Mouse (Mus musculus) inflammation-experienced regulatory T-cells, adult 16 weeks (primary cell): Measurements from ENCODE around the gene Papola. TPM values are rescaled to one million over a fixed set of nuclear protein-coding genes. Genes with fewer than 3 reads are reported as not detected.

ENCODE experiments used
- polyA plus RNA-seq: library from polyadenylated mRNA; unstranded; fragments of 100-300 nt; shearing (Covaris generic); gene quantifications from one replicate; pipeline ENCODE4 v1.2.1, GENCODE M21; 2017

Papola gene
- polyA plus RNA-seq, result 331 TPM

GRCm38 (mm10) chr12:105784196-105784999 lies at the start of gene Papola:
Papola (plus strand) TSS chr12:105784694.

Other genes starting within 250 kb of the Papola start
- not detected for gene Bdkrb2, start 221.5 kb upstream of the Papola start, polyA plus RNA-seq
- 0.59 TPM for gene Bdkrb1, start 181.6 kb upstream of the Papola start, polyA plus RNA-seq
- 47.4 TPM for gene Gskip, start 99.9 kb upstream of the Papola start, polyA plus RNA-seq
- gene Atg2b, start 99.5 kb upstream of the Papola start, polyA plus RNA-seq, result 9.3 TPM
- gene Ak7, start 78.7 kb upstream of the Papola start, polyA plus RNA-seq, result 0.43 TPM
- gene Vrk1, start 225.5 kb downstream of the Papola start, polyA plus RNA-seq, result 138 TPM